Mouse (Mus musculus) gastrocnemius, postnatal 14 days (tissue): ENCODE data around the gene Tpra1. TPM values are rescaled to one million over a fixed set of nuclear protein-coding genes. Genes with fewer than 3 reads are reported as not detected.

ENCODE experiments used
- DNase-seq: peaks from one replicate; pipeline ENCODE4 v3.0.0; 2021; ENCODE audit warnings: mixed read lengths
- intact Hi-C: fragments of 180-260 bp; cut with DNase I; formaldehyde crosslinking; loops from one replicate; pipeline ENCODE4 v1.15.1; 2025; ENCODE audit warnings: low total_unique reads
- total RNA-seq, 2 experiments: library from RNA; stranded (reverse); gene quantifications; 2 replicates each; pipeline ENCODE4 v1.2.3; 2021

Tpra1 gene
- total RNA-seq, 2 experiments from 2014 or later: 21.5 to 24.1 TPM

GRCm38 (mm10) chr6:88886417-88886967, 15.6 kb upstream of the Tpra1 start:
- intact Hi-C loops: no loop called here
- no peak for DNase-seq

DNA sequence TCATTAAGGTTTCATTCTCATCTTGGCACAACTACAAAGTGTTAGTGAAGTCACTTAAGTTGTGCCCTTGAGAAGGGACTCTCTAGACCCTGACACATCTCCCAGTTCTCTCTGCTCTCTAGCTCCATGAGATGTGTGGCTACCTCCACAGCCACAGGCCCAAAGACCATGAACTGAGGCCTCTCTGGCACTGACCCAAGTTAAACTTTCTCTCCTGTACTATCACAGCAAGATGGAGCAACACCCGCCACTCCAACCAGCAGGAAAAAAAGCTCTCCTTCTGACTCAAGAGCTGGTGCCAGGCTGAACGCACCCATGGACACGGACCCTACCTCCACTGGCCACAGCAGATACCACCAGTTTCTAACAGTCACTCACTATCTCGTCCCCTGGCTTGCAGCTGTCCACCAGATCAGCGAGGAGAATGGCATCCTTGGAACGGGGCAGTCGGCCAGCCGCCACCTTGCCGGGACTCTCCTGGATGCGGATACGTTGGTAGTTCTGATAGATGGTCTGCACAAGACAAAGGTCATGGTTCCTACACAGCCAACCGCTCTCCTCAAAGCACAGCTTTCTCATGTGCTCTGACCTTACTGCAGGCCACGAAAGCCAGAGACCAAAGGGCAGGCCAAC, 12.5 kb upstream of the Tpra1 start:
- intact Hi-C loops: no loop called here
- no peak for DNase-seq

- intact Hi-C loops: no loop called here
- DNase-seq: no peak
These were observed 11.2 kb upstream of the Tpra1 start for GRCm38 (mm10) chr6:88890832-88891231.

- DNase-seq: peak; percentile 64
- intact Hi-C loops: no loop called here
These were observed 8.5 kb upstream of the Tpra1 start for GRCm38 (mm10) chr6:88893559-88893958.

- DNase-seq: no peak
- intact Hi-C loops: no loop called here
These were observed 6.1 kb upstream of the Tpra1 start for GRCm38 (mm10) chr6:88895943-88896342.

GRCm38 (mm10) chr6:88897246-88897645, 4.8 kb upstream of the Tpra1 start:
- intact Hi-C loops: no loop called here
- no peak for DNase-seq

DNA sequence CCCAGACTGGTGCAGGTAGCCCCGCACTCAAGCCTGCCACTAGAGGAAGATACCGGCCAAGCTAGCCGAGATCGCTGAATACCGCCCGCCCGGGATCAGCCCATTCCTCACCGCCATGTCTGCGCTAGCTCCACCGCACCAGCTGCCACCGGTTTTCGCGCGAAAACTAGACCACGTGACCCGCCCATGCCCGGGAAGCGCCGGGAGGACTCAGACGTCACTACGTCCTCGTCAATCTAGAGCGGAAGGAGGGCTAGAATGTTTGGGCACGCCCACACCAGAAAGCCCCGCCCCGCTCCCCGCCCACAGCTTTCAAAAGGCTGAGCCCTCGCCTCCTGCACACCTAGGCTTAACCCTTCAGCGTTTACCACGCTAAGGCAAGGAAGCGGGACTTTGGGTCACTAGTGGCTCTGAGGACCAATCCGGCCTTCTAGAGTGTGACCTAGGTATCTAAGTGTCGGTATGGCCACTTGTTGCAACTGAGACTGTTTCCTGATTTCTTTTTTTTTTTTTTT, 3.5 kb upstream of the Tpra1 start, which contains the start of gene Mcm2:
Gene Mcm2, minus strand, starts transcription at position 247 of the 515 bp plus-strand sequence.
- peak; percentile 94 for DNase-seq
- intact Hi-C loops: no loop called here

- no peak for DNase-seq
- intact Hi-C loops: no loop called here
These were observed 3.0 kb upstream of the Tpra1 start for GRCm38 (mm10) chr6:88899086-88899485.

DNA sequence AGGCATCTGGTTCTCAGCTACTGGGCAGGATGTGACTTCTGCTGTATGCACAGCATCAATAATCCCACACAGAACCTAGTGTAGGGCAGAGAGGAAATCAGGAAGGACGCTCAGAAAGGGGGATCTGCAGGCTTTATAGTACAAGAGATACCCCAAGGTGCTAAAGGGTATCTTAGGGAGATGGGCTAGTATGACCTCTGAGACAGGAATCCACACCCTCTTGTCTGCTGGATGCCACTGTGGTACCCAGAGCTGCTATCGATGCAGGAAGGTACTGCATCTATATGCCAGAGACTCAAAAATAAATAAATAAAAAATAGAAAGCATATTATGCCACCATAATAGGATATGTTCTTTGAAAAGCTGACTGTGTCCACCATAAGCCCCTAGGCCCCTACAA, 2.4 kb upstream of the Tpra1 start:
- no peak for DNase-seq
- intact Hi-C loops: no loop called here

DNA sequence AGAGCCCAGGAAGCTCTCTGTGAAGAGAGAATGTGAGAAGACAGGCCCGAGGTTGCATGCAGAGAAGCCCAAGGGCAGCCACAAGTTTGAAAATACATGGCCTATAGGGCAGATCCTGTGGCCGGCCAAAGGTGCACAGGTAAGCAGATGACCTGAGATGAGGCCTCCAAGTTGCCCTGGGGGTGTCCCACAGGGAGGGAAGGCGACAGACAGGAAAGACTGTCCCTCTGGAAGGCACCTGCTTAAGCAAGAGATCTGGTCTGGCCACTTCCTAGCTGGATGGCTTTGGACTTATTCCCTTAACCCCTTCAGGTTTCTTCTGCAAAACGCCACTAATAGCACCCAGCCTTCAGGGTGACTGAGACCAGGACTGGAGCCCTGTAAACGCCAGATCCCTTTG, 580 bp upstream of the Tpra1 start:
- intact Hi-C loops: no loop called here
- DNase-seq: no peak

- DNase-seq: no peak
- intact Hi-C loops: no loop called here
These were observed 1.7 kb downstream of the Tpra1 start for GRCm38 (mm10) chr6:88903708-88904107.

- no peak for DNase-seq
- intact Hi-C loops: no loop called here
These were observed 2.5 kb downstream of the Tpra1 start for GRCm38 (mm10) chr6:88904456-88904974.

- intact Hi-C loops: no loop called here
These were observed 3.0 kb downstream of the Tpra1 start for GRCm38 (mm10) chr6:88905042-88905441.

GRCm38 (mm10) chr6:88906369-88907108, 4.5 kb downstream of the Tpra1 start:
- intact Hi-C loops: no loop called here
- peak; percentile 61 for DNase-seq

More at GRCm38 (mm10) chr6:88905042-88905441, 3.0 kb downstream of the Tpra1 start:
- no peak for DNase-seq

DNA sequence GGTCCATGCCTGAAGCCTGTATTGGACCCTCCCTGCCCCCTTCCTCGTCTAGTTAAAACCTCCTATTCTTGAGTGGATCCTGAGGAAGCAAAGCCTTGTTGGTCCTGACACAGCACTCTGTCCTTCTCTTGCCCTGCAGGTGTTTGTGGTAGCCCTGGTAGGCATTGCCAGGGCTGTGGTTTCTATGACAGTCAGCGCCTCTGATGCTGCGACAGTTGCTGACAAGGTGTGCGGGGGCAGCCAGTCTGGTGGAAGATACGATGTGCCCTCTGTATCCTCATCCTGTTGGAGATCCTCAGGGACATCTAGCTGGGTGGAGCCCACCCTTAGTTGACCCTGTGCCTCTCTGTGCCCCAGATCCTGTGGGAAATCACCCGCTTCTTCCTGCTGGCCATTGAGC, 7.1 kb downstream of the Tpra1 start:
- no peak for DNase-seq
- intact Hi-C loops: no loop called here

- DNase-seq: no peak
- intact Hi-C loops: no loop called here
These were observed 11.0 kb downstream of the Tpra1 start for GRCm38 (mm10) chr6:88913022-88913421.

DNA sequence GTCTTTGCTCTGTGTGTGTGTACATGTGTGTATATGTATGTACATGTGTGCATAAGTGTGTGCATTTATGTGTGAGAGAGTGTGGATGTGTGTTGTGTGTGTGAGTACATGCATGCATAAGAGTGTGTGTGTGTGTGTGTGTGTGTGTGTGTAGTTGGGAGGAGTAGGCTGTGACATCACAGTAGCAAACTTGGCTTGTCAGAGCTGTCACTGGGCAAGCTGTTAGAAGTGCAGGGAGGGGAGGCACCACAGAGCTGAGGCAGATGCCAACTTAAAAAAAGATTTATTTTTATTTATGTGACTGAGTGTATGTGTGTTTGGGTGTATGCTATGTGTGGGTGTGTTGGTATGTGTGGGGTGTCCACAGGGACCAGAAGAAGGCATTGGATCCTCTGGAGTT, 11.4 kb downstream of the Tpra1 start:
- intact Hi-C loops: no loop called here
- DNase-seq: no peak

DNA sequence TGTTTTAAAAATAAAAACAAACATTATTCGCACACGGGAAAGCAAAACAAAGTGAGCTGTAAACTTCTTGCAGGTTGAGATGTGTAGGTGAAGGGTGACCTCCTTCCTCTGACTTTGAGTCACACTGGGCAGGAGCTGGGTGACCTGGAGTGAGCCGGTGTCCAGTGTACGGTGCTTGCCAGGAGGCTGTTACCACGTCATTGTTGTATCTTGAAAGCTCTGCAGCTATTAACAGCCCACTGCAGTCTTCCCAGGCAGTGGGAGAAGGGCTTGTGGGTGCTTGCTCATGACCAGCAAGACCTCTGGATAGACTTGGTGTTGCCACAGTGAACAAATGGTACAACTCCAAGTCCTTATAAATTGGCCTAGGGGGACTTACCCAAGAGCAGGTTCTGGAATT, 12.7 kb downstream of the Tpra1 start:
- DNase-seq: no peak

DNA sequence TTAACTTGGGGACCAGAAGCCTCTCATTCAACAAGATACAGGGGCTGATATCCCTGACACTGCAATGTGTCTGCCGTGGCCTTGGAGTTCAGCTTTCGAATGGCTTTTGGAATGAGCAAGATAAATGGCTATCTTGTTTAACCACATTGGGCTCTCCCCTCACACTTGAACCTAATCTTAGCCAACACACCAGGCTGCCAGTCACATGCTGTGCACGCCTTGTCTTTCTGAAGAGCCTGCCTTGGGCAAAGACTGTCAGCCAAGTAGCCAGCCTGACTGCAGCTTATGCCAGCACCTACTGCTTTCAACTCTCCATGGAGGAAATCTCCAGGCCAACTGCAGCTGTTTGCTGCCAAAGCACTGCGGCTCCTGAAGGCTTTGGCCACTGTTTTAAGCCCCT, 13.5 kb downstream of the Tpra1 start:
- intact Hi-C loops: no loop called here
- no peak for DNase-seq

More for the DNA sequence above, 12.7 kb downstream of the Tpra1 start:
- intact Hi-C loops: no loop called here

DNA sequence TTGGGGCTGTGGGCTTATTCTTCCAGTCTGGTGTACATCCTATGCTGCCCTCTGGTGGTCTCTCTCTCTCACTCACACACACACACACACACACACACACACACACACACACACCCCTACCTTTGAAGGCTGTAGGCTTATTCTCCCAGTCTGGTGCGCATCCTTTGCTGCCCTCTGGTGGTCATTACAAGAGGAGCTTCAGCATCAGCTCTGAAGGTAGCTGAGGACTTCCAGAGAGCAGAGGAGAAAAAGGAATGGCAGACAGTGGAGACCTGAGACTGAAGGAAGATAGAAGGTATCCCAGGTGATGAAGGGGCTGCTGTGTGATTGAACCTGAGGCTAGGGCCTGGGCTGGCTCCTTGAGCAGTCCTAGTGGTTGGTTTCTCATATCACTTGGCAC, 14.1 kb downstream of the Tpra1 start:
- DNase-seq: peak; percentile 47
- intact Hi-C loops: no loop called here
